Mouse (Mus musculus) embryonic facial prominence, embryonic 13.5 days (tissue): ENCODE results near the gene Reep1. TPM values are rescaled to one million over a fixed set of nuclear protein-coding genes. Genes with fewer than 3 reads are reported as not detected.

Source experiments
- ATAC-seq: fragments of 200-750 bp; cut with Nextera tagmentation; 2 replicates; pipeline ENCODE4 v1.8.0; 2017; ENCODE audit warnings: low read depth; ENCODE audit not compliant: insufficient number of reproducible peaks, insufficient read depth, low FRiP score, low TSS enrichment
- H3K27ac ChIP-seq: fragments of 300-500 bp; sonication (generic); 2 replicates; pipeline ENCODE4 v1.5.1; 2015; ENCODE audit warnings: moderate library complexity, mild to moderate bottlenecking, inconsistent platforms
- H3K27me3 ChIP-seq: fragments of 300-500 bp; sonication (generic); 2 replicates; pipeline ENCODE4 v1.6.1; 2015; ENCODE audit warnings: mild to moderate bottlenecking, inconsistent platforms
- H3K36me3 ChIP-seq: fragments of 300-500 bp; sonication (generic); 2 replicates; pipeline ENCODE4 v1.6.1; 2015; ENCODE audit warnings: mild to moderate bottlenecking, inconsistent platforms
- H3K4me1 ChIP-seq: fragments of 300-500 bp; sonication (generic); 2 replicates; pipeline ENCODE4 v1.6.1; 2015; ENCODE audit warnings: inconsistent platforms
- H3K4me2 ChIP-seq: fragments of 300-500 bp; sonication (generic); 2 replicates; pipeline ENCODE4 v1.6.1; 2015; ENCODE audit warnings: moderate library complexity, mild to moderate bottlenecking, inconsistent platforms
- H3K4me3 ChIP-seq: fragments of 300-500 bp; sonication (generic); 2 replicates; pipeline ENCODE4 v1.5.1; 2015; ENCODE audit warnings: mild to moderate bottlenecking, inconsistent platforms
- H3K9ac ChIP-seq: fragments of 300-500 bp; sonication (generic); 2 replicates; pipeline ENCODE4 v1.6.1; 2015; ENCODE audit warnings: mild to moderate bottlenecking, inconsistent platforms
- H3K9me3 ChIP-seq: fragments of 300-500 bp; sonication (generic); 2 replicates; pipeline ENCODE4 v1.6.1; 2016; ENCODE audit warnings: inconsistent platforms
- WGBS: fragments of 180-500 bp; shearing (Covaris S2); methylation state at CpG from one replicate; pipeline ENCODE4 v1.1.7; 2015; ENCODE audit warnings: mixed read lengths; 5-methylcytosine and 5-hydroxymethylcytosine counted together
- polyA plus RNA-seq: library from polyadenylated mRNA; unstranded; fragments of >200 nt; fragmentation: Nextera tagmentation; extraction: Ambion mirVana; gene quantifications from 2 replicates; pipeline ENCODE4 v1.2.1, GENCODE M21; 2015

Reep1 gene
- polyA plus RNA-seq, 1 experiment from 2014 or later = 9.7 TPM

DNA sequence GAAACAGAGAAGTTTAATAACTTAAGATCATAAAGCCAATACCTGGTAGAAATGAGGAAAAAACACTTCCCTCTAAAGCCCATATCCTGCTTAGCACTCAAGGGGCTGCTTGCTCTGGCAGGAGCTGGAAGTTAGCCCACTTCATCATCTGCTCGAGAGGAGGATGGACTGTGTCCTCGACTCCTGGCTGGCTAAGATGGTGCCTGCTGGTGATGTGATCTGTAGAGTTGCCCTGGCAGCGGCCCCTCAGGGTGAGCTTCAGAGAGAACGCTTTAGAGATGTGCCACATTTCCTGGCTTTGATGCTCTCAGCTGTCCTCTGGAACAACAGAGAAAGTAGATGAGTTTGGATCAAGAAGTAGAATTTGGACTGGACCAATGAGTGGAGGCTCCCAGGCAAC is 31.2 kb downstream of the Reep1 start:
- Histone ChIP-seq H3K4me1 (peaks cover 19% of the 10 kb centered on the region), H3K9me3 (no peaks in the 10 kb centered on the region), H3K4me3 (no peak overlapping the region), H3K36me3 (no peaks in the 10 kb centered on the region), H3K9ac (no peak overlapping the region), H3K4me2 (no peak overlapping the region), H3K27ac (no peak overlapping the region), H3K27me3 (no peaks in the 10 kb centered on the region)
- no peak for ATAC-seq
- whole genome bisulfite sequencing = 68% methylated on average over 4 of the region's 4 CpGs

DNA sequence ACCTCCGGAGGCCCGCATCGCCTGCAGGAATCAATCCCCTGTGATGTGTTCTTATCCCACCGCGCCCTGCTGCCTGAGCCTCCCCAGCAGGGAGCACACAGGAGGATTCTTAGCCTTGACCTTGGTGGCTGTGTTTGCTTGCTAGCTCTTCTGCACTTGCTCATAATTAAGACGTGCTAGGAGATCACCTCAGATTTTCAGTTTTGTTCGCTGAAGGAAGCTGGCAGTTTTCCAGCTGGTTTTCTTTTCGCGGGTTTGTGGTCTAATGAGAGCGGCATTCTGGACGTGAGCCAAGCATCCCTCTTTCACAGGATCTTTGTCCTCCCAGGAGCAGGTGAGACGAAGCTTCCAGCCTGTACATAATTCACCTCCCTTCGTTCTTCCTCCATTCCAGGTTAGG is 33.6 kb downstream of the Reep1 start:
- WGBS = 41% methylated on average over 13 of the region's 13 CpGs
- H3K4me2 ChIP-seq = no peak overlapping the region; the same call in 1 of the 2 replicates
- 0 out of 2 replicates have a peak, but pooled peaks have one; percentile 10 for ATAC-seq

DNA sequence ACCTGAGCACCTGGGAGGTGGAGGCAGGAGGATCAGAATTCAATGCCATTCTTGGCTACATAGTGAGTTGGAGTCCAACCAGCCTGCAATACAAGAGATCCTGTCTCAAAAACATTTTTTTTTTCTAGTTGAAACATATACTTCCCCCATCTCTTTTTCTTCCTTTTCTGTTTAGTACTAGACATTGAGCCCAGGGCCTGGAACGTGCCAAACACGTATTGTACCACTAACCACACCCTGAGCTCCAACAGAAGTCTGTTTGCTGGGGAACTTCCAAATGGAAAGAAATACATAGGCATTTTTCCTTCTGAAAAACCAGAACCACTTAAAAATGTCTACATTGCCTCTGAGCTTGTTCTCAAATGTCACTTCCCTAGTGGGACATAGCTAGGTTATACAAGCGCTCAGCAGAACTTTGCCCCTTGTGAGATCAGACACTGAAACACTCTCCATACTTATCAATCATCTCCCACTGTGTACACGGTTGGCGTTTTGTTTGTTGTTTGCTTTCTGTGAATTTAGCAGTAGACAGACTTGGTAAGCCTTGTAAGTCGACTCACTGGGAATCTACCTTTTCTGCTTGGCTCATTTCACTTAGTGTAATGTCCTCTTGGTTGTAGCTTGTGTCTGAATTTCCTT is 34.8 kb downstream of the Reep1 start:
- Histone ChIP-seq H3K4me2 (no peak overlapping the region), H3K27ac (no peak overlapping the region), H3K4me3 (no peak overlapping the region), H3K27me3 (no peaks in the 10 kb centered on the region), H3K36me3 (no peaks in the 10 kb centered on the region), H3K4me1 (peaks cover 14% of the 10 kb centered on the region), H3K9ac (no peak overlapping the region), H3K9me3 (no peaks in the 10 kb centered on the region)
- no peak for ATAC-seq
- 67% methylated on average over 6 of the region's 6 CpGs for WGBS

More for the DNA sequence above, 33.6 kb downstream of the Reep1 start:
- no peaks in the 10 kb centered on the region for H3K36me3 ChIP-seq
- H3K9me3 ChIP-seq = no peaks in the 10 kb centered on the region
- peak overlapping the region; percentile 18; the same call in 1 of the 2 replicates for H3K27ac ChIP-seq
- H3K4me1 ChIP-seq = peaks cover 14% of the 10 kb centered on the region
- H3K4me3 ChIP-seq = no peak overlapping the region
- H3K27me3 ChIP-seq = no peaks in the 10 kb centered on the region
- H3K9ac ChIP-seq = peak overlapping the region; percentile 44; the same call in 1 of the 2 replicates

DNA sequence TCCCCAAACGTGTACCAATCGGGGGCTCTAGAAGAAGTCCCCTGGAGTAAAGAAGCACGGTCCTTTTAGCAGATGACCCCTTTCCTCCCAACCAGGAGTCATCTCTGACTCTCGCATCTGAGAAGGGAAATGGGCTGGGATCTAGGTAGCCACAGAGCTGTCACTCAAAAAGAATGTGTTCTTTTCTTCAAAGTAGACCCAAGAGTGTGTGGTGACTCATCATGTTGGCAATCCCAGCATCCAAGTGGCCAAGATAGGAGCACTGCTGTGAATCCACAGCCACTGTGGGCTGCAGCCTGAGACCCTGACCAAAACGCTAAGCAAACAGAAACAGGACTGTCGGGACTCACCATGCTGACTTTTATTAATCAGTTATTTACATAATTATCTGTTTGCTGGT is 37.6 kb downstream of the Reep1 start:
- 76% methylated on average over 6 of the region's 6 CpGs for WGBS
- Histone ChIP-seq H3K27me3 (no peaks in the 10 kb centered on the region), H3K4me1 (peaks cover 14% of the 10 kb centered on the region), H3K4me2 (no peak overlapping the region), H3K9me3 (no peaks in the 10 kb centered on the region), H3K9ac (no peak overlapping the region), H3K4me3 (no peak overlapping the region), H3K27ac (no peak overlapping the region), H3K36me3 (no peaks in the 10 kb centered on the region)
- ATAC-seq = no peak

DNA sequence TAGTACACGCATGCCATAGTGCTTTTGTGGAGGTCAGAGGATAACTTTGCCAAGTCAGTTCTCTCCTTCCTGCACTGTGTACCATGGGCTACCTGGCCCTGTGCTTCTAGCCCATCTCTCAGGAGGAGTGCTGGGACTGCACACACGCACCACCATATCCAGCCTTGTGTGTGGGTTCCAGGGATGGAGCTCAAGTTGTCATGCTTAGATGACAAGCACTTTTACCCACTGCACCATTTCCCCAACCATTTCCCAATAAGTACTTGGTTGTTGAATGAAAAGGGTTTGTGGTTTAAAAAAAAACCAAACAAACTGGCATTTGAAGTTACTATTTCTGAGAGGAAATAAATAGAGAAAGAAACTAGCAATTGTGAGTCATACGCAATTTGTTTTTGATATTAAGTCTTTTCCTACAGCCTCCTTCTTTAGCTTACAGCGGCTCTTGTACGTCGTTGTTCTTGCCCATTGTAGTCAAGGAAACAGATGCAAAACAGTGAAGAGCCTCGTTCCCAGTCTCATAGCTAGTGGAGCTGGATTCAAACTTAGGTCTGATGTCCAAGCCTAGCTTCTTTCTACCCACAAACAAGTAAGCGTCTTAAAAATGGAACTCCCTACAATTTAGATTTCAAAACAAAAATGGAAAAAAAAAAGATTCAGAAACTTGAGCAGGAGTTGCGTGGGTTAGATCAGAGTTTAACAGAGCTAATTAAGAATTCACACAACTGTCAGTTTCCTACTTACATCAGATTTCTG is 38.3 kb downstream of the Reep1 start:
- Histone ChIP-seq H3K27me3 (no peaks in the 10 kb centered on the region), H3K4me3 (no peak overlapping the region), H3K9me3 (no peaks in the 10 kb centered on the region), H3K9ac (no peak overlapping the region), H3K4me2 (no peak overlapping the region), H3K36me3 (no peaks in the 10 kb centered on the region), H3K4me1 (peaks cover 8% of the 10 kb centered on the region), H3K27ac (no peak overlapping the region)
- ATAC-seq = no peak
- 82% methylated on average over 9 of the region's 9 CpGs for whole genome bisulfite sequencing

DNA sequence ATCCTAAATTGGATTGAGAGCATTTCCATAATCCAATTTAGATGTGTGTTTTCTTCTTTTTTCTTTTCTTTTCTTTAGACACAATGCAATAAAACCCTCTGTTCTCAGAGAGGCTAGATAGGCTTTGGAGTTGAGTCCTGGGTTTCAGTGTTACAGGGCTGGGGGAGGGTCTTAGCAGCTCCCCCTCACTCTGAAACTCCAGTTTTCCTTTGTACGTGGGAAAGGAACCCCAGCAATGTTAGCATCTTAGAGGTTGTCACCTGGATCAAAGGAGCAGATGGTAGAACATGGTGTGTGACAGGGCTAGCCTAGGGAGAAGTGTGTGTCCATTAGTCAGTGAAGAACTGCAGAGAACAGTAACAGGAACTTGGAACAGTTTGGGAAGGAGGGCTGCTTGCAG is 38.9 kb downstream of the Reep1 start:
- Histone ChIP-seq H3K4me3 (no peak overlapping the region), H3K4me1 (peaks cover 2% of the 10 kb centered on the region), H3K4me2 (no peak overlapping the region), H3K27ac (no peak overlapping the region), H3K9ac (no peak overlapping the region), H3K36me3 (no peaks in the 10 kb centered on the region), H3K9me3 (no peaks in the 10 kb centered on the region), H3K27me3 (no peaks in the 10 kb centered on the region)
- 37% methylated on average over 1 of the region's 1 CpGs for WGBS
- no peak for ATAC-seq

DNA sequence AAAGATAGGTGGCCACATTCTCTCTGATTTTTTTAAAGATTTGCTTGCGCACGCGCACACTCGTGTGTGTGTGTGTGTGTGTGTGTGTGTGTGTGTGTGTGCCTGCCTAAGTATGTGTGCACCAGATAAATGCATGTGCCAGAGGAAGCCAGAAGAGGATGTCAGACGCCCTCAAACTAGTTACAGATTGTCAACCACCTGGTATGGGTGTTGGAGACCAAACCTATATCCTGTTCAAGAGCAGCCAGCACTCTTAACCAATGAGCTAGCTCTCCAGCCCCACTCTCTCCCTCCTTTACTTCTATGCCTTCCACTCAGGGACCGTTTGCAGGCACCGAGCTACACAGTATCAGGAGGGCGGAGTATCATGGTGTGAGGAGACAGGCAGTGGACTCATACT is 39.5 kb downstream of the Reep1 start:
- Histone ChIP-seq H3K4me2 (no peak overlapping the region), H3K9ac (no peak overlapping the region), H3K27ac (no peak overlapping the region), H3K4me1 (no peaks in the 10 kb centered on the region), H3K9me3 (no peaks in the 10 kb centered on the region), H3K27me3 (no peaks in the 10 kb centered on the region), H3K36me3 (no peaks in the 10 kb centered on the region), H3K4me3 (no peak overlapping the region)
- WGBS = 80% methylated on average over 8 of the region's 8 CpGs
- ATAC-seq = no peak

DNA sequence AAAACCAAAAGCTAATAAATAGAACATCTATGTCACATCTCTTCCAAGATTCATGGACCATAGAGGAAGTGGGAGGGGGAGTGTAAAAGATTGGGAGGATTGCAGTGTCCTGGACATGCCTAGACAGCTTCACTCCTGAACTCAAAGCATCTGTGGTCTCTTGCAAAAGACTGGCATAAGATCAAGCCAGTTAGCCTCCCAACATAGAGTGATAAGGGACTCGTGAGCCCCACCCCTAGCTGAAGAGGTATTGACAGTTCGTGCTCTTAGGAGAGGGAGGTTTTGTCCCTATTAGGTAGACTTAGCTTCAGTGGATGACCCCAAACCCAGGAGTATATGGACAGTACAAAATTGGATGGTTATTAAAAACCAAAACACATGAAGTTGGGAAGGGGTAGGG is 44.2 kb downstream of the Reep1 start:
- H3K9ac ChIP-seq = no peak overlapping the region
- no peak for ATAC-seq
- 74% methylated on average over 2 of the region's 2 CpGs for WGBS
- no peak overlapping the region for H3K27ac ChIP-seq
- H3K4me1 ChIP-seq = peaks cover 13% of the 10 kb centered on the region
- H3K4me3 ChIP-seq = no peak overlapping the region
- H3K9me3 ChIP-seq = no peaks in the 10 kb centered on the region
- no peaks in the 10 kb centered on the region for H3K27me3 ChIP-seq
- H3K36me3 ChIP-seq = no peaks in the 10 kb centered on the region
- H3K4me2 ChIP-seq = no peak overlapping the region

DNA sequence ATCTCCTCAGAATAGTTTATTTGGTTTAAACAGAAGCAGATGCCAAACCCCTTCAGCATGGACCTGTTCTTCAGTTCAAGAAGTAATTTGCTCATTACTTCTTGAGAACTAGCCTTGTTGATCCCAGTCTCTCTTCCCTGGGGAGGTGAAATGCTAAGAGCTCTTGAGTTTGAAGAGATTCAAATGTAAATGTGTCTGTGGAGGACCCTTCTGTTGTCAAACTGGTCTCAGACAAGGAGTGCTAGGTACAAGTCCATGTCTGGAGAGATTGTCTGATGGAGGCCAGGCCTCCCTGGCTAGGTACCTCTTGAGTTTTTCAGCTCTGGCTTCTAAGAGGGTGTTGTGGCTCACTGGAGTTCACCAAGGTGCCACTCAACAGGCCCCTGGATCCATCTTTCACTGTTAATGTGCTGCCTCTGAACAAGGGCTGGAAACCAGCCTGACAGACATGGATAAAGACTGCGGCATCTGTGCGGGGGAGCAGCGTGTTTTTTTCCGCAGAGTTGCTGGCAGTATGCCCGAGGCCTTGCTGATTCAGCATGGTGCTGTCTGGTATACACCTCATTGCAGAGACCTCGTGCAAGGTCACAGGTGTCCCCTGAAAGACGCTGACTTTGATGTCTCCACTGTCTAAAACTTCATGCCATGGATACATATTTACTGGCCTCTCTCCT is 45.6 kb downstream of the Reep1 start:
- ATAC-seq = no peak
- 68% methylated on average over 7 of the region's 7 CpGs for WGBS
- Histone ChIP-seq H3K9ac (no peak overlapping the region), H3K4me1 (peaks cover 25% of the 10 kb centered on the region), H3K27me3 (no peaks in the 10 kb centered on the region), H3K4me3 (no peak overlapping the region), H3K9me3 (no peaks in the 10 kb centered on the region), H3K4me2 (no peak overlapping the region), H3K27ac (no peak overlapping the region), H3K36me3 (no peaks in the 10 kb centered on the region)

DNA sequence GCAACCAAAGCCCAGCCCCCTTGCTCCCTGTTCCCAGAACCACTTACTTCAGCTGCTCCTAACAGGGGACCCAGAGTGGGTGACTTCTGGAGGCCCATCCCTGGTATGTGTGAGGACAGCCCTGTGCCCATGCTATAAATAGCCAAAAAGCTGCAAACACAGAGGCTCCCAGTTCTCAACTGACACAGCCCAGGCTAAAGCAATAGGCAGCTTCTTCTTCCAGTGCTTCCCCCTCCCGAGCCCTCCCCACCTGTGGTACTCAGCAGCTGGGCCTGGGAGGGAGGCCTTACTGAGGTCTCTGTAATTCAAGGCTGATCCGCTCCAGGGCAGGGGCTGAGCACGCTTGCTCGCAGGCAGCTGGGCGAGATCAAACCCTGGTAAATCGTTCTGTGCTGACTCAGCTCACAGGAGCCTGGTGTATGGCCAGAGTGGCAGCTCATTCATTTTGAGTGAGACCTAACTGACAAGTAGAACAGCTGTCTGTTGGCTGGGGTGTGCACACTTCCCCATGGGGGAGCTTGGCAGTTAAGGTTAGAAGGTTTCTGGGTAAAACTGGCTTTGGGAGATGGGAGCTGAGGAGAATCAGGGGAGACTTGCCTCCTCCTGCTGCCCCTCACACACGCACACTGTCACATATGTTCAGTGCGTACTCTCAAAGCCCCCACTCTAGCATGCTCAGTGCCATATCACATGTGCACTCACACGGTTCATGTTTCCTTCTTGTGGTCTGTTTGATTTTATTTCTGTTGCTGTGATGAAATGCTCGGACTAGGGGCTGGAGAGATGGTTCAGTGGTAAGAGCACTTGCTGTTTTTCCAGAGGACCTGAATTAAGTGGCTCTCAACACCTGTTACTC is 49.9 kb downstream of the Reep1 start:
- peaks cover 25% of the 10 kb centered on the region for H3K4me1 ChIP-seq
- 20% methylated on average over 10 of the region's 10 CpGs for WGBS
- H3K4me3 ChIP-seq = no peak overlapping the region
- ATAC-seq = peak; percentile 84
- H3K9me3 ChIP-seq = no peaks in the 10 kb centered on the region
- H3K27ac ChIP-seq = 0 out of 2 replicates have a peak overlapping the region, but pooled peaks have one; percentile 17
- H3K4me2 ChIP-seq = peak overlapping the region; percentile 1; the same call in 1 of the 2 replicates
- H3K36me3 ChIP-seq = no peaks in the 10 kb centered on the region
- no peaks in the 10 kb centered on the region for H3K27me3 ChIP-seq
- 0 out of 2 replicates have a peak overlapping the region, but pooled peaks have one; percentile 36 for H3K9ac ChIP-seq

DNA sequence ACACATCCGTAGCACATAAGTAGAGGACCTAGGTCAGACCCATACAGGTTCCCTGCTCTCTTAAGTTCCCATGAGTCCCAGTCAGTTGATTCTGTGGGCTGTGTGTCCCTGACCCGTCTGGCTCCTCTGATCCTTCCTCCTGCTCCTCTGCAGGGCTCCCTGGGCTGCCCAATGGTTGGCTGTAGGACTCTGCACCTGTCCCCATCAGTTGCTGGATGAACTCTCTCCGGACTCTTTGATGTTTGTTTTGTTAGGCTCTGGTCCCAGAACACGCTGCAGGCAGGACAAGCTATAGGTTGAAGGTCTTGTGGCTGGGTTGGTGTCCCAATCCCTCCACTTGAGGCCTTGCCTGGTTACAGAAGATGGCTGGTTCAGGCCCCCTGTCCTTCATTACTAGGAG is 51.4 kb downstream of the Reep1 start:
- no peaks in the 10 kb centered on the region for H3K9me3 ChIP-seq

More for the DNA sequence above, 51.4 kb downstream of the Reep1 start:
- no peak overlapping the region for H3K9ac ChIP-seq
- no peak overlapping the region for H3K4me2 ChIP-seq
- no peak for ATAC-seq
- H3K27me3 ChIP-seq = no peaks in the 10 kb centered on the region
- 83% methylated on average over 4 of the region's 4 CpGs for WGBS
- H3K36me3 ChIP-seq = no peaks in the 10 kb centered on the region
- H3K4me1 ChIP-seq = peaks cover 18% of the 10 kb centered on the region
- H3K4me3 ChIP-seq = no peak overlapping the region
- H3K27ac ChIP-seq = no peak overlapping the region
